Mouse (Mus musculus): Measurements from ENCODE around the gene Gm6525. TPM values are rescaled to one million over a fixed set of nuclear protein-coding genes. Genes with fewer than 3 reads are reported as not detected.

The Gm6525 gene
- total and polyA plus RNA-seq, 2 experiments from 2014 or later: 0.22 to 0.38 TPM

DNA sequence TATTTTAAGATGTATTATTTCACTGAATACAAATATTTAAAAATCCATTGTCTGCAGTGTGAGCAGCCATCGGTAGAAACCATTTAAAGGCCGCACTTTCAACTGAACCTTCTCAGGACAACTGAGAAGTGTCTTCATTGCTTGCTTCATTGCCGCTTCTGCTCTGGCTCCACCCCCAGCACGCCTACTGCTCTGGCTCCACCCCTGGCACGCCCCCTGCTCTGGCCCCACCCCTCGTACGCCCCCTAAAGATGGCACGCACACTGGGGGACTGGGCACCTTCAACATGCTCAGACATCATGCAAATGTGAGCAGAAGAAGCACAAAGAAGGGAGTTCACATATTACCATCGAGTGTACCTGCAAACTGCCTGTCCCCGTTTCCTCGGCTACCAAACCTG lies 1.5 kb upstream of the Gm6525 start:
- TF ChIP-seq CTCF (IDR thresholded peaks at IDR 0.05; ENCODE audit: low read depth): no peak
- TF ChIP-seq EP300 (IDR thresholded peaks at IDR 0.05; ENCODE audit: low read depth): no peak
- H3K27me3 ChIP-seq (ENCODE audit: control insufficient read depth, insufficient read depth, low read length): no peaks in the 10 kb centered on the region
- H3K27ac ChIP-seq (ENCODE audit: low read depth): no peak overlapping the region
- no peaks in the 10 kb centered on the region for H3K9me3 ChIP-seq (replicated peaks; ENCODE audit: control insufficient read depth, low read length)
- WGBS: 34% methylated on average over 11 of the region's 11 CpGs
- H3K36me3 ChIP-seq (replicated peaks; ENCODE audit: control insufficient read depth, insufficient read depth, low read length): peaks cover 22% of the 10 kb centered on the region
- ATAC-seq (ENCODE audit: insufficient read depth, low read depth) (no peak), DNase-seq (ENCODE audit: low spot score) (no peak)
- H3K9ac ChIP-seq (replicated peaks; ENCODE audit: low read depth, low read length): no peak overlapping the region
- H3K4me1 ChIP-seq (ENCODE audit: control insufficient read depth, insufficient read depth): no peaks in the 10 kb centered on the region
- H3K4me2 ChIP-seq (ENCODE audit: low read depth, low read length): no peak overlapping the region
- H3K4me3 ChIP-seq (ENCODE audit: low read depth, low read length): no peak overlapping the region

GRCm38 (mm10) chr3:84175337-84176315 lies 1.7 kb downstream of the Gm6525 start:
- no peaks in the 10 kb centered on the region for H3K27me3 ChIP-seq (ENCODE audit: control insufficient read depth, insufficient read depth, low read length)
- peaks cover 24% of the 10 kb centered on the region for H3K36me3 ChIP-seq (replicated peaks; ENCODE audit: control insufficient read depth, insufficient read depth, low read length)
- H3K4me2 ChIP-seq (ENCODE audit: low read depth, low read length): no peak overlapping the region
- 55% methylated on average over 7 of the region's 7 CpGs for WGBS
- ATAC-seq (ENCODE audit: insufficient read depth, low read depth) (peak; percentile 51; the same call in 1 of the 2 replicates), DNase-seq (ENCODE audit: low spot score) (peak; percentile 81)
- H3K4me1 ChIP-seq (ENCODE audit: control insufficient read depth, insufficient read depth): no peaks in the 10 kb centered on the region
- no peak for TF ChIP-seq EP300 (IDR thresholded peaks at IDR 0.05; ENCODE audit: low read depth)
- peak; percentile 94 for TF ChIP-seq CTCF (IDR thresholded peaks at IDR 0.05; ENCODE audit: low read depth)
- no peak overlapping the region for H3K4me3 ChIP-seq (ENCODE audit: low read depth, low read length)
- H3K9ac ChIP-seq (replicated peaks; ENCODE audit: low read depth, low read length): no peak overlapping the region
- H3K9me3 ChIP-seq (replicated peaks; ENCODE audit: control insufficient read depth, low read length): no peaks in the 10 kb centered on the region
- no peak overlapping the region for H3K27ac ChIP-seq (ENCODE audit: low read depth)

DNA sequence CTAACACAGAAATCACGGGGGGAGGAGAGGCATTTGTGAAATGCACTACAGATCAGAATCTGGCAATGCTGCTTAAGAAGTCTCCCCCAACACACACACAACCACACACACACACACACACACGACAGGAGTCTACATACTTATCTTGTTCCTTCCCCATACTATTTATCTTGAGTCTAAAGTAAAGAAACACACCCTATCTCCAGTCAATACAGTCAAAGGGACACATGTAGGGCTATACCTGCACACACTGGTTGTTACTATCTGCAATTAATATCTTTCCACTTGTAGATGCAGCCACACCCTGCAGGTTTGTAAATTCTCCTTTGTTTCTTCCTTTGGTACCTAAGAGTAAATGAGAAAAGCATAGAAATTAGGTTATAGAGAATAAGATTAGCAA lies 3.9 kb downstream of the Gm6525 start:
- TF ChIP-seq EP300 (IDR thresholded peaks at IDR 0.05; ENCODE audit: low read depth): no peak
- Histone ChIP-seq H3K9ac (replicated peaks; ENCODE audit: low read depth, low read length) (no peak overlapping the region), H3K9me3 (replicated peaks; ENCODE audit: control insufficient read depth, low read length) (no peaks in the 10 kb centered on the region), H3K4me2 (ENCODE audit: low read depth, low read length) (no peak overlapping the region), H3K4me1 (ENCODE audit: control insufficient read depth, insufficient read depth) (no peaks in the 10 kb centered on the region), H3K27me3 (ENCODE audit: control insufficient read depth, insufficient read depth, low read length) (no peaks in the 10 kb centered on the region), H3K27ac (ENCODE audit: low read depth) (no peak overlapping the region), H3K4me3 (ENCODE audit: low read depth, low read length) (no peak overlapping the region), H3K36me3 (replicated peaks; ENCODE audit: control insufficient read depth, insufficient read depth, low read length) (peaks cover 14% of the 10 kb centered on the region)
- DNase-seq (ENCODE audit: low spot score): no peak
- WGBS: 53% methylated on average over 2 of the region's 2 CpGs
- no peak for ATAC-seq (ENCODE audit: insufficient read depth, low read depth)

- no peak for ATAC-seq (ENCODE audit: insufficient read depth, low read depth)
- peaks cover 11% of the 10 kb centered on the region; the same call in 1 of the 2 replicates for H3K36me3 ChIP-seq (replicated peaks; ENCODE audit: control insufficient read depth, insufficient read depth, low read length)
Measured at GRCm38 (mm10) chr3:84180304-84180703, 6.4 kb downstream of the Gm6525 start.

GRCm38 (mm10) chr3:84181102-84181501 lies 7.2 kb downstream of the Gm6525 start:
- Histone ChIP-seq H3K27ac (ENCODE audit: low read depth) (no peak overlapping the region), H3K27me3 (ENCODE audit: control insufficient read depth, insufficient read depth, low read length) (no peaks in the 10 kb centered on the region), H3K4me3 (ENCODE audit: low read depth, low read length) (no peak overlapping the region), H3K9me3 (replicated peaks; ENCODE audit: control insufficient read depth, low read length) (no peaks in the 10 kb centered on the region), H3K9ac (replicated peaks; ENCODE audit: low read depth, low read length) (no peak overlapping the region), H3K4me2 (ENCODE audit: low read depth, low read length) (no peak overlapping the region), H3K36me3 (replicated peaks; ENCODE audit: control insufficient read depth, insufficient read depth, low read length) (peaks cover 11% of the 10 kb centered on the region; the same call in 1 of the 2 replicates), H3K4me1 (ENCODE audit: control insufficient read depth, insufficient read depth) (no peaks in the 10 kb centered on the region)
- no peak for ATAC-seq (ENCODE audit: insufficient read depth, low read depth)
- DNase-seq (ENCODE audit: low spot score): no peak
- WGBS: 55% methylated on average over 8 of the region's 8 CpGs
- no peak for TF ChIP-seq EP300 (IDR thresholded peaks at IDR 0.05; ENCODE audit: low read depth)
- no peak for TF ChIP-seq CTCF (IDR thresholded peaks at IDR 0.05; ENCODE audit: low read depth)

More at GRCm38 (mm10) chr3:84180304-84180703, 6.4 kb downstream of the Gm6525 start:
- 60% methylated on average over 2 of the region's 2 CpGs for WGBS
- Histone ChIP-seq H3K4me2 (ENCODE audit: low read depth, low read length) (no peak overlapping the region), H3K4me3 (ENCODE audit: low read depth, low read length) (no peak overlapping the region), H3K9ac (replicated peaks; ENCODE audit: low read depth, low read length) (no peak overlapping the region), H3K9me3 (replicated peaks; ENCODE audit: control insufficient read depth, low read length) (no peaks in the 10 kb centered on the region), H3K4me1 (ENCODE audit: control insufficient read depth, insufficient read depth) (no peaks in the 10 kb centered on the region), H3K27me3 (ENCODE audit: control insufficient read depth, insufficient read depth, low read length) (no peaks in the 10 kb centered on the region), H3K27ac (ENCODE audit: low read depth) (no peak overlapping the region)
- no peak for DNase-seq (ENCODE audit: low spot score)
- TF ChIP-seq CTCF (IDR thresholded peaks at IDR 0.05; ENCODE audit: low read depth) (no peak), EP300 (IDR thresholded peaks at IDR 0.05; ENCODE audit: low read depth) (no peak)
